Mouse (Mus musculus): Measurements from ENCODE around the gene Psapl1. TPM values are rescaled to one million over a fixed set of nuclear protein-coding genes. Genes with fewer than 3 reads are reported as not detected.

The Psapl1 gene
- polyA plus RNA-seq, 1 experiment from 2014 or later, result 95.5 TPM

DNA sequence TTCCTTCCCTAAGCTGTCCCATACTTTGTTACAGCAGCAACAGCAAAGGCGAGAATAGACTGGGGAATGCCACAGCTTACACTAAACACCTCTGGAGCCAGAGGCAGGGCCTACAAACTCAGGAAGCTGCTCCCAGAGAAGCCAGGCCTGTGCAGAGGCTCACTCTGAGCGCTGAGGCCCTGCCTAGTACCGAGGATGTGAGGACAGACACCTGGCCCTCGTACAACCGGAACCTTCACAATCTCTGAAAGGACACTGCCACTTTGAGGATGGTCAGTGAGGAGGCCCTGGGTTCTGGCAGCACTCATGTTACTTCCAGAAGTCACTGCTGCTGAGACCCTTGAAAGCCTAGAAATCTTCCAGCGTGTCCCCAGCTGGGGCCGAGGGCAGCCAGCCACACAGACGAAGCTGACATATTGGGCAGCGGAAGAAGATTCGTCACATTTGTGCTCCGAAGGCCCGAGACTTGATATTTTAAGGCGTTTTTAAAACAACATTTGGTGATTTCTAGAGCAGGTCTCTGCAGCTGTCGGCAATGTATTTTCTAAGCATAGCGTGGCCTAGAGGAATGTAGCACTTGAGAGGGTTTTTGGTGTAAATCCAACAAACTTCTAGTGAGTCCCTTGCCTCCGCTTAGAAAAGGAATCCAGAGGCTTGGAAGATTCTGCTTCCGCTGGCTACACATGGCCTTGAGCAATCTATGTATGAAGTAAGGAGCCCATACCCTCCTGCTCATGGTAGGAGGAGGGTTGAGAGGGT is 49.1 kb downstream of the Psapl1 start:
- no peaks in the 10 kb centered on the region for H3K9me3 ChIP-seq
- no peak overlapping the region for H3K4me2 ChIP-seq
- no peak overlapping the region for H3K9ac ChIP-seq
- peaks cover 51% of the 10 kb centered on the region for H3K4me1 ChIP-seq
- H3K4me3 ChIP-seq, result no peak overlapping the region
- ATAC-seq (ENCODE audit: insufficient number of reproducible peaks, low FRiP score, low TSS enrichment, low read depth), result no peak
- no peaks in the 10 kb centered on the region for H3K36me3 ChIP-seq
- H3K27me3 ChIP-seq, result no peaks in the 10 kb centered on the region
- peak overlapping the region; percentile 73 for H3K27ac ChIP-seq
- 55% methylated on average over 17 of the region's 17 CpGs for WGBS

DNA sequence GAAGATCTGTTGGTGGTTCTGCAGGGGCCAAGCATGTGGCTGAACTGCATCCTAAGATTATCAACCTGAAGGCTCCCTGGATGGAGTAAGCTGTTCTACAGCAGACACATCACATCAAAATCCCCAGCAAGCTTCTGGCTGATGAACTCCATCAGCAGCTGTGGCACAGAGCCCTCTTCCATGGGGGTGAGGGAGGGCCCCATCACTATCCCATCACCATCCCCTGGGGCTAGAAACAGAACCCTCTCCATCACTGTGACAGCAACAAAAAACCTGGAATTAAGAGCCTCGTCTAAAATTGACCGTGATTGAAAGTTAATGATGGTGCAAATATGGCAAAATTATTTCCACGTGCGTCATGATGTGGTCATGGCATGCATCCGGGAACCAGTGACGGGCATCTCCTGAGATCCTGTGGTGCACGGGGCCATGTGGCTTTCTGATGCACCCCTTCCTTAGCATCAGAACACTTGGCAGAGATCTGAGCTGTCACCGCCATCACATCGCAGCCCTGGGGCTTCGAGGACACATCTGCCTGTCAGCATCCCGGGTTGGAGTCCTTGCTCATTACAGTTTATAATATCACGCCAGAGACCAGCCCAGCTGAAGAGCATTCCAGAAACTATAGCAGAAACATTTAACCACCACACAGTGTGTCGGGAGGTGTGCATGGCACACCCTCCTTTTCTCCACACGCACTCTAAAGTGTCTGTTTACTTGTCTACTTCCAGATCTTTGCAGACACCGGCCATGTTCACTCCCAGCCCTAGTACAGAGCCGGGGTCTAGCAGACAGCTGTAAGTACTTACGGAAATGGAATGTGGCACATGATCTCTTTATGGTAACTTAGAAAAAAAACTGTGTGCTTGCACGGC is 51.1 kb downstream of the Psapl1 start:
- H3K9me3 ChIP-seq, result no peaks in the 10 kb centered on the region
- H3K27me3 ChIP-seq, result no peaks in the 10 kb centered on the region
- 0 out of 2 replicates have a peak overlapping the region, but pooled peaks have one; percentile 5 for H3K4me2 ChIP-seq
- ATAC-seq (ENCODE audit: insufficient number of reproducible peaks, low FRiP score, low TSS enrichment, low read depth), result peak; percentile 56
- H3K36me3 ChIP-seq, result no peaks in the 10 kb centered on the region
- no peak overlapping the region for H3K9ac ChIP-seq
- H3K4me3 ChIP-seq, result no peak overlapping the region
- WGBS, result 25% methylated on average over 18 of the region's 18 CpGs
- H3K4me1 ChIP-seq, result peaks cover 60% of the 10 kb centered on the region
- H3K27ac ChIP-seq, result peak overlapping the region; percentile 73

Other genes starting within 250 kb of the Psapl1 start
- 25.4 and 26.6 TPM in 2 replicates for gene Sorcs2, start 194.1 kb downstream of the Psapl1 start, polyA plus RNA-seq (2015; fragmentation: Nextera tagmentation; extraction: Ambion mirVana)